Mouse (Mus musculus) spleen, adult 2 months (tissue): ENCODE data around the gene Spdl1.

Source experiments
- CTCF ChIP-seq: fragments of 200-500 bp; IDR thresholded peaks from 2 replicates; pipeline ENCODE4 v1.5.1; 2011; ENCODE audit warnings: mild to moderate bottlenecking, inconsistent platforms; ENCODE audit not compliant: insufficient read depth, insufficient read length, insufficient replicate concordance; ENCODE audit errors: extremely low read depth
- POLR2A ChIP-seq: fragments of 200-500 bp; IDR thresholded peaks from 2 replicates; pipeline ENCODE4 v1.6.1; 2011; ENCODE audit warnings: low read depth, low read length, inconsistent platforms

- no peak for TF ChIP-seq CTCF
- TF ChIP-seq POLR2A, result no peak
Observed at GRCm38 (mm10) chr11:34779966-34780365, 53.5 kb downstream of the Spdl1 start.
